Mouse (Mus musculus) neural tube, embryonic 12.5 days (tissue): Measurements from ENCODE around the gene Crtc3. TPM values are rescaled to one million over a fixed set of nuclear protein-coding genes. Genes with fewer than 3 reads are reported as not detected.

Experiments
- ATAC-seq: fragments of 200-750 bp; cut with Nextera tagmentation; 2 replicates; pipeline ENCODE4 v1.8.0; 2017; ENCODE audit warnings: low read depth, mild to moderate bottlenecking, moderate TSS enrichment, moderate library complexity; ENCODE audit not compliant: low FRiP score
- H3K27ac ChIP-seq: fragments of 300-500 bp; sonication (generic); 2 replicates; pipeline ENCODE4 v1.5.1; 2016
- H3K27me3 ChIP-seq: fragments of 300-500 bp; sonication (generic); replicated peaks from 2 replicates; pipeline ENCODE4 v1.6.1; 2016; ENCODE audit warnings: mild to moderate bottlenecking
- H3K36me3 ChIP-seq: fragments of 300-500 bp; sonication (generic); 2 replicates; pipeline ENCODE4 v1.6.1; 2016; ENCODE audit warnings: mild to moderate bottlenecking
- H3K4me1 ChIP-seq: fragments of 300-500 bp; sonication (generic); 2 replicates; pipeline ENCODE4 v1.6.1; 2016
- H3K4me2 ChIP-seq: fragments of 300-500 bp; sonication (generic); replicated peaks from 2 replicates; pipeline ENCODE4 v1.6.1; 2016; ENCODE audit warnings: mild to moderate bottlenecking
- H3K4me3 ChIP-seq: fragments of 300-500 bp; sonication (generic); 2 replicates; pipeline ENCODE4 v1.5.1; 2016
- H3K9ac ChIP-seq: fragments of 300-500 bp; sonication (generic); 2 replicates; pipeline ENCODE4 v1.6.1; 2016; ENCODE audit warnings: mild to moderate bottlenecking
- H3K9me3 ChIP-seq: fragments of 300-500 bp; sonication (generic); 2 replicates; pipeline ENCODE4 v1.6.1; 2016; ENCODE audit warnings: mild to moderate bottlenecking
- WGBS: fragments of 180-500 bp; shearing (Covaris S2); methylation state at CpG from one replicate; pipeline ENCODE4 v1.1.7; 2016; 5-methylcytosine and 5-hydroxymethylcytosine counted together
- polyA plus RNA-seq: library from polyadenylated mRNA; unstranded; fragments of >200 nt; fragmentation: Nextera tagmentation; extraction: Ambion mirVana; gene quantifications from 2 replicates; pipeline ENCODE4 v1.2.1, GENCODE M21; 2016

Gene Crtc3
- polyA plus RNA-seq, 1 experiment from 2014 or later, result 14.6 TPM

DNA sequence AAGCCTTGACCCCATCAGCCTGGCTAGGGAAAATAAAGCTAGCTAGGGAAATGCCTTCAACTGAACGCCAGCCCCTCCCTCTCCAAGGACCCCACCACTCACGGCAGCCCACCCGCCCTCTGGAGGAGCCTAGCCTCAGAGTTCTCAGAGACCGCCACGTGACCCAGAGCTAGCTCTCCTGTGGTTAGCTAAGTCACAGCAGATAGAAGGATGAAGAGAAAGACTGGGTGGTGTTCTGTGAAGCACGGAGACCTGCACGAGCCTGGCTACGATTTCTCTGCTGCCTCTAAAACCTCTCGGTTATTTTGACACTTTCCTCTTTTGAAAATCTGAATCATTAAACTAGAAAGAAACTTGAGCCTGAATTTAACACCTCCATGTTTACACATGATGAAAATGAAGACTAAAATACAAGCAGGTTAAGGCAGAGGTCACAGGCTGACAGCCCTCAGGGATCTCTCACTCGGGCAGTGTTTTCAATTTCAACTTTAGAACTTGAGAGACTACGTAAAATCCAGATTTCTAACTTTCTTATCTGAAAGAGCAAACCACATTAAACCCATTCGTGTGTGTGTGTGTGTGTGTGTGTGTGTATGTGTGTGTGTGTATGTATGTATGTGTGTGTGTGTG, 8.3 kb downstream of the Crtc3 start:
- WGBS, result 30% methylated on average over 12 of the region's 12 CpGs
- H3K4me2 ChIP-seq, result no peak overlapping the region
- H3K27me3 ChIP-seq, result no peaks in the 10 kb centered on the region
- no peak overlapping the region for H3K27ac ChIP-seq
- H3K4me1 ChIP-seq, result peaks cover 10% of the 10 kb centered on the region; the same call in 1 of the 2 replicates
- no peak for ATAC-seq
- no peaks in the 10 kb centered on the region for H3K9me3 ChIP-seq
- H3K4me3 ChIP-seq, result no peak overlapping the region
- H3K9ac ChIP-seq, result no peak overlapping the region
- H3K36me3 ChIP-seq, result no peaks in the 10 kb centered on the region

DNA sequence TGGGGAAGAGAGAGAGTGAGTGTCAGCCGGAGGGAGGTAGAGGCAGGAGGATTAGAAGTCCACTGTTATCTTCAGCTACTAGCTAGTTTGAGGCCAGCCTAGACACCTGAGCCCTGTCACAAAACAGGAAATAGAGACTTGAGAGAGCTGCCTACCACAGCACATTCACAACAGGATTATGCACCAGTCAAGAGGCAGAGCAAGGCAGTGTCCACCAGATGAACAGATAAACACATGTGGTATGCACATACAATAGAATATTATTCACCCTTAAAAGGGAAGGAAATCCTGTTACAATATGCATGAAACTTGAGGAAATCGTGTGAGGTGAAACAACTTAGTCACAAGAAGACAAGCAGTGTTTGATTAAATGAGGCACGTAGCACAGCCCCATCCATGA, 16.4 kb downstream of the Crtc3 start:
- Histone ChIP-seq H3K9ac (no peak overlapping the region), H3K27ac (no peak overlapping the region), H3K9me3 (no peaks in the 10 kb centered on the region), H3K4me2 (no peak overlapping the region), H3K4me1 (no peaks in the 10 kb centered on the region), H3K4me3 (no peak overlapping the region), H3K27me3 (no peaks in the 10 kb centered on the region), H3K36me3 (no peaks in the 10 kb centered on the region)
- WGBS, result 77% methylated on average over 3 of the region's 3 CpGs
- no peak for ATAC-seq

DNA sequence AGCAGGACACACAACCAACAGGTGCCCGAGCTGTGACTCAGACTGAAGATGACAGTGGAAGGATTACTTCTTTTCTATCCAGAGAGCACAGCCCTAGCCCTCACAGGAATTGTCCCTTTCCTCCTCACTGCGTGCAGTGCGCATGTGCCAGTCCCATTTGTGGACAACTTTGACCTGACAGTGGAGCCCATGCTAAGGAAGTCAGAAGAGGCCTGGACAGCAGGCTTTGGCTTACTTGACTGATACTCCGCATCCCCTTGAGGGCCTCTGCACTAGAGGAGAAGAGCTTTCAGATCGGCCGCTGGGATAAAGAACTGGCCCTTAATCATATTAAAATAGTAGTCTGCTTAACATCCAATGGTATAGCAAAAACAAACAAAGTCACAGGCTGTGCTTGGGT, 17.8 kb downstream of the Crtc3 start:
- Histone ChIP-seq H3K27me3 (no peaks in the 10 kb centered on the region), H3K4me2 (no peak overlapping the region), H3K4me3 (no peak overlapping the region), H3K27ac (no peak overlapping the region), H3K9me3 (no peaks in the 10 kb centered on the region), H3K9ac (no peak overlapping the region), H3K4me1 (no peaks in the 10 kb centered on the region), H3K36me3 (no peaks in the 10 kb centered on the region)
- 95% methylated on average over 6 of the region's 6 CpGs for WGBS
- ATAC-seq, result no peak

DNA sequence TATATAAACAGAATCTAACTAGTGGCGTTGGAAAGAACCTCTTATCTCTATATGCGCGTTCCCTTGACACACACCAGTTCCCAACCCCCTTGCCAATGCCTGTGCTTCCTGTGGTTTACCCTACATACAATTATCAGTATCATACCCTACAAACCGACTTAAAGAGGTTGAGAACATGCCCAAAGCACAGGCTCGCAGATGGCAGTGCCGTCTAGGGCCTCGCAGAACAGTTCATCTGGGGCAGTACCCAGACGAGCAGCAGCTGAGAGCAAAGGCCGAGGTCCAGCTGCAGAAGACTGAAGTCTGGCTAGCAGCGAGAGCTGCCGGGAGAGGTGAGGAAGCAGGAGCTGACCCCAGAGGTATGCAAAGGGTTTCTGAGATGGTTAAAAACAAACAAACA, 21.5 kb downstream of the Crtc3 start:
- WGBS, result 83% methylated on average over 11 of the region's 11 CpGs

DNA sequence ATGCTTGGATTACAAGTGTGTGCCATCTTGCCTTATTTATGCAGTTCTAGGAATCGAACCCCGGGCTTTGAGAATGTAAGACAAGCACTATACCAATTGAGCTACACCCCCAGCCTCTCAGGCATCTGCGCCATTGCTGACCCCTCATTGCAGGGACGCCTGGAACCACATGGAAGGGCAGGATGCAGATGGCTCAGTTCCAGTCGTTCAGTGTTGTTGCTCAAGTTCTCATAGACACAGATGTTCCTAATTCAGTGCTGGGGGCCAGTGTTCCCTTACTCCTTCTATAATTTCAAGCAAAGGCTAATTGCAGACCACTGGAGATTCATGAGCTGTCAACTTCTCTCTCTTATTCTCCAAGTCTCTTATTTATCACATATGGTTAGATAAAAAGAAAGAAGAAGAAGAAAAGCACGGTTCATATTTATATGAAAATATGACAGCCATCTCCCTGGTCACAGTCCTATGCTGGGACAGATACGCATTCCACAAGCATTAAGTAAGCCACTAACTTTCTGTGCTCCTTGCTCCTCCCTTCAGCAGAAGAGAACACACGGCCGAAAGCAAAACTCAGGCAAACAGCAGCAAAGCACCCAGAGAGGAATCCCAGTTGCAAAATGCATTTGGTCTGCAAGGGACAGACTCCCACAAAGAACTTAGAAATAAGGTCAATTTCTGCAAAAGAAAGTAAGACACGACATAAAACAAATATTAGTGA, 22.3 kb downstream of the Crtc3 start:
- ATAC-seq, result no peak
- 68% methylated on average over 10 of the region's 10 CpGs for WGBS

More for the DNA sequence above, 21.5 kb downstream of the Crtc3 start:
- Histone ChIP-seq H3K9me3 (no peaks in the 10 kb centered on the region), H3K9ac (no peak overlapping the region), H3K27me3 (no peaks in the 10 kb centered on the region), H3K27ac (no peak overlapping the region), H3K4me3 (no peak overlapping the region), H3K36me3 (no peaks in the 10 kb centered on the region), H3K4me1 (no peaks in the 10 kb centered on the region), H3K4me2 (no peak overlapping the region)
- no peak for ATAC-seq

DNA sequence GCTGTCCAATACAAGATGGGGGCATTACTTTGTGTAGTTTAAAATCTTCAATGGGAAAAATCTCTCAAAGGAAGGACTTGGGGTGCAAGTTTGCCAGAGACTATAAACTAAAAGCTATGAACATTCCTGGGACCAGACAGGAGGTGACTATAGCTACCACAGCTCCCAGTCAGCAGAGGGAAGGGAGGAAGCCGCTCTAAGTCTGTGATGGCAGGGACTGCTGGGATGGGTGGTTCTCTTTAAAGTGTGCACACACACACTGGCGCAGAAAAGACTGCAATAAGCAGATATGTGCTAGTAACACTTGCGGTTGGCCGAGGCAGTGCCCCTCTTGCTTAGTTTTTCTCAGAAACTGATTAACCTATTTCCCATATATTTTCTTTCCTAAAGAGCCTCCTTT, 27.6 kb downstream of the Crtc3 start:
- no peak for ATAC-seq
- 86% methylated on average over 4 of the region's 4 CpGs for WGBS
- Histone ChIP-seq H3K4me3 (no peak overlapping the region), H3K27me3 (no peaks in the 10 kb centered on the region), H3K9me3 (no peaks in the 10 kb centered on the region), H3K4me1 (peaks cover 7% of the 10 kb centered on the region; the same call in 1 of the 2 replicates), H3K4me2 (no peak overlapping the region), H3K36me3 (no peaks in the 10 kb centered on the region), H3K27ac (no peak overlapping the region), H3K9ac (no peak overlapping the region)

More for the DNA sequence above, 22.3 kb downstream of the Crtc3 start:
- H3K27me3 ChIP-seq, result no peaks in the 10 kb centered on the region
- no peaks in the 10 kb centered on the region for H3K4me1 ChIP-seq
- H3K36me3 ChIP-seq, result no peaks in the 10 kb centered on the region
- H3K4me2 ChIP-seq, result no peak overlapping the region
- no peak overlapping the region for H3K4me3 ChIP-seq
- no peak overlapping the region for H3K9ac ChIP-seq
- H3K27ac ChIP-seq, result no peak overlapping the region
- no peaks in the 10 kb centered on the region for H3K9me3 ChIP-seq

DNA sequence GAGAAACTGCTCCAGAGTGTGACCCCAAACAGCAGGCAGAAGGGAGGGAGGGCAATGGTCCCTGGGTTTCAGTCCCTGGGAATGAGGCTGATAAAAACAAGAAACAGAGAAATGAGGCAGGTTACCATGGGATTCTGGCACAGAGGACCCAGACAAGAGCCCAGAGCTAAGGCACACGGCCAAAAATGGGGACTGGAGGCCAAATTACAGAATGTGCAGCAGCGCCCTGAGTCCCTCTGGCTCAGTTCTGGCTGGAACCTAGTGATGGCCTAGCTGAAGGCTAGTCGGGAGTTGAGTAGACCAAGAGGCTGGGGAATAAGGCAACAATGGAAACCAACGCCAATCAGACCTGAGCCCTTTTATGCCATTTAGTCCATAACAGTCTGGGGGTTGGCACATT, 28.1 kb downstream of the Crtc3 start:
- no peak for ATAC-seq
- no peaks in the 10 kb centered on the region for H3K27me3 ChIP-seq
- no peak overlapping the region for H3K4me3 ChIP-seq
- no peak overlapping the region for H3K9ac ChIP-seq
- no peak overlapping the region for H3K4me2 ChIP-seq
- H3K4me1 ChIP-seq, result peaks cover 11% of the 10 kb centered on the region; the same call in 1 of the 2 replicates
- no peak overlapping the region for H3K27ac ChIP-seq
- 77% methylated on average over 4 of the region's 4 CpGs for WGBS
- no peaks in the 10 kb centered on the region for H3K9me3 ChIP-seq
- no peaks in the 10 kb centered on the region for H3K36me3 ChIP-seq

DNA sequence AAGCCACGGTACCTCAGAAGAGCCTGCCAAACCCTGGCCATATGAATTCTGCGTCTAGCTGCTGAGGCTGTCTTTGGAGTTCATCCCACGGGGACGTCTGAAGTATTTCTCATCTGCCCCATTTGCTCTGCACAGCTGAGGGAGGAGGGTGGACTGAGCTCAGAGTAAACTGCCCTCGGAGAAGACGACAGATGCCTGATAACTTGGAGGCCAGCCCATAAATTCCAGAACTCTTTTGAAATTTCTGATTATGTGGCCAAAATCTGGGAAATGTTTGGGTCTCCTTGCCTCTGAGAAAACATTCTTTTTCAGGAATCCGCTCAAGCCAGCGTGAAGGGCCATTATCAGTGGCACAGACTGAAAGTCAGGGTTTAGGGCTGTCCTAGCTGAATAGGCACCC, 30.8 kb downstream of the Crtc3 start:
- Histone ChIP-seq H3K4me3 (no peak overlapping the region), H3K27ac (no peak overlapping the region), H3K9me3 (no peaks in the 10 kb centered on the region), H3K4me1 (peaks cover 19% of the 10 kb centered on the region; the same call in 1 of the 2 replicates), H3K9ac (no peak overlapping the region), H3K27me3 (no peaks in the 10 kb centered on the region), H3K4me2 (no peak overlapping the region), H3K36me3 (no peaks in the 10 kb centered on the region)
- WGBS, result 71% methylated on average over 8 of the region's 8 CpGs
- ATAC-seq, result no peak

DNA sequence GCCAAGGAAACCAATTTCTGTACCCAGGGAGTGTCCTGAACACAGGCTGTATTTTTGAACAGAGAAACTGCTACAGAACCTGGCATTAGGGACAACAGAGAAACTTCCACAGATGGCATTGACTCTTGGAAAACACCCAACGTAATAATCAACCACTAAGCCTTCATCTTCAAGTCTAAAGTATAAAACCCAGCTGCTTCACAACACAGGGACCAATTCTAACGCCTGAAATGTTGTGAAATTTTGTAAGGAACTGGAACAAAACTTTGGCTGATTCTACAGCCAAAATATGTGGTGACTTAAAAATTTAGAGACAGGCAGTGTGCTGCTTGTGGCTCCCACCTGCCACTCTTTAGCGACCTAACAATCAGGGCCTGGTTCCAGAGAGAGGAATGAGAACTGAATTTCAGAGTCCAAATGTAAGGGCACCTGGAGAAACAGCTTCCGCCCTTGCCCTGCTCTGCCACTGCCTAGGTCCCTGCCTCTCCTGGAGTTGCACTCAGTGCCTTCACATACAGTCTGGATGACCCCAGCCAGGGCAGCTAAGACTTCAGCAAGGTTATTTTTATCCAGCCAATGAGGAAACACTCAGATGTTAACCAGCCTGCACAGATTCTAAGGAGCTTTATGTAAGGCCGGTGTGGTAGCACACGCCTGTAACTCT, 33.2 kb downstream of the Crtc3 start:
- ATAC-seq, result no peak

DNA sequence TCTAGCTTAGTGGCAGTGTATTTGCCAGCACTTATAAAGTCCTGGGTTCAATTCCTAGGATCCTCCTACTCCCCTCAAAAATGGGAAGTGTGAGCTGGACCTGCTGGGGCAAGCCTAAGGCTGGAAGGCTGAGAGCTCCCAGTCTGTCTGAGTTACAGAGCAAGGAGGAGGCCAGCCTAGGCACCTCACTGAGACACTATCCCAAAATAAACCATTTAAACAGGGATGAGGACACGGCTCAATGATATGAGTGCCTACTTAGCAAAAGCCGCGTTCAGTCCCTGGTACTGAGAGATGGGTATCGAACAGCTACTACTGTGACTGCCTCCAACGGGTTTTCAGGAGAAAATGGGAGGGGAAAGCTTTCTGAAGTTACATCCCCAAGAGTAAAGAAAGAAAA, 33.8 kb downstream of the Crtc3 start:
- H3K4me3 ChIP-seq, result no peak overlapping the region
- ATAC-seq, result no peak
- no peaks in the 10 kb centered on the region for H3K27me3 ChIP-seq
- peaks cover 19% of the 10 kb centered on the region; the same call in 1 of the 2 replicates for H3K4me1 ChIP-seq
- WGBS, result 62% methylated on average over 5 of the region's 5 CpGs
- H3K36me3 ChIP-seq, result no peaks in the 10 kb centered on the region
- no peak overlapping the region for H3K27ac ChIP-seq
- H3K4me2 ChIP-seq, result no peak overlapping the region
- no peaks in the 10 kb centered on the region for H3K9me3 ChIP-seq
- no peak overlapping the region for H3K9ac ChIP-seq

More for the DNA sequence above, 33.2 kb downstream of the Crtc3 start:
- Histone ChIP-seq H3K4me1 (peaks cover 19% of the 10 kb centered on the region; the same call in 1 of the 2 replicates), H3K36me3 (no peaks in the 10 kb centered on the region), H3K27me3 (no peaks in the 10 kb centered on the region), H3K9ac (no peak overlapping the region), H3K9me3 (no peaks in the 10 kb centered on the region), H3K4me2 (no peak overlapping the region), H3K4me3 (no peak overlapping the region), H3K27ac (no peak overlapping the region)
- 79% methylated on average over 6 of the region's 6 CpGs for WGBS

DNA sequence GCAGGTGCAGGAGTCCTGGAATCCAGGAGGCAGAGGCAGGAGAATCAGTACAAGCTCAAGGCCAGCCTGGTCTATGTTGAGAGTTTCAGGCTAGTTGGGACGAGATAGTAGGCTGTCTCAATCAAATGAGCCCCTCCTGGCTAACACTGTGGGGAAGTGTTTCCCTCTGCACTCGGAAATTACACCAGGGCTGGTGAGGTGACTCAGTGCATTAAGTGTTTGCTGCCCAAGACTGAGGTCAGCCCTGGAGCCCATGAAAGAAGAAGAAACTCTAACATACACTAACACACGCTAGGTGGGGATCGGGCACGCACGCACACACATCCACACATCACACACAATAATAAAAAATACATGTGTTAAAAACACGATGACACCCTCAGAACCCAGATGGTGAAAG, 34.3 kb downstream of the Crtc3 start:
- Histone ChIP-seq H3K27ac (no peak overlapping the region), H3K36me3 (no peaks in the 10 kb centered on the region), H3K4me3 (no peak overlapping the region), H3K4me1 (peaks cover 19% of the 10 kb centered on the region; the same call in 1 of the 2 replicates), H3K4me2 (no peak overlapping the region), H3K9ac (no peak overlapping the region), H3K27me3 (no peaks in the 10 kb centered on the region), H3K9me3 (no peaks in the 10 kb centered on the region)
- WGBS, result 88% methylated on average over 7 of the region's 7 CpGs
- no peak for ATAC-seq

DNA sequence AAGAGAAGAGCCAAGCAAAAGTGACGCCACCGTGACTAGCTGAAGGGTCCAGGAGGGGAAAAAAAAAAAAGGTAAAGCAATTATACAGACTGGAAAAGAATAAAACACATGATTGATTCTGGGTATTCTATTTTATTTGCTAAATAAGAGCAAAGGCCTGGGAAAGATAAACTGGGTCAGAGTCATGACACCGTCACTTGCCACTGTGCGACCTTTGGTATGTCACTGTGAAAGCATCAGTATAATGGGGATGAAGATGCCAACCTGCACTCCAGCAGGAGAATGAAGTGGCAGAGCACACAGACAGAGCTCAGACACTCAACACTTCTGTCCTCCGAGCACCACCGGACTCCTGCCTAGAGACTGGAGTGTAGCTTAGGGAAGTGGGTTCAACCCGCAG, 34.7 kb downstream of the Crtc3 start:
- Histone ChIP-seq H3K4me1 (peaks cover 19% of the 10 kb centered on the region; the same call in 1 of the 2 replicates), H3K4me2 (no peak overlapping the region), H3K27ac (no peak overlapping the region), H3K4me3 (no peak overlapping the region), H3K27me3 (no peaks in the 10 kb centered on the region), H3K9ac (no peak overlapping the region), H3K36me3 (no peaks in the 10 kb centered on the region), H3K9me3 (no peaks in the 10 kb centered on the region)
- 89% methylated on average over 7 of the region's 7 CpGs for WGBS
- ATAC-seq, result no peak
